Mouse (Mus musculus): ENCODE data around the gene Fgf9. TPM values are rescaled to one million over a fixed set of nuclear protein-coding genes. Genes with fewer than 3 reads are reported as not detected.

Gene Fgf9
- polyA plus RNA-seq (2014; fragmentation: Illumina TruSeq; extraction: RNeasy Lipid Tissue Mini Kit (QIAGEN cat#74804); ENCODE audit: low read depth, low replicate concordance), result 32.5 TPM

GRCm38 (mm10) chr14:58070481-58071119, at the start of gene Fgf9:
Gene Fgf9 (plus strand): TSS chr14:58070547.

Other genes with a start within 250 kb of the Fgf9 start
- 0.73 TPM for gene Ska3, start 244.4 kb upstream of the Fgf9 start, polyA plus RNA-seq (2014; fragmentation: Illumina TruSeq; extraction: RNeasy Lipid Tissue Mini Kit (QIAGEN cat#74804); ENCODE audit: low read depth, low replicate concordance)
- gene Mrpl57, start 244.3 kb upstream of the Fgf9 start, polyA plus RNA-seq (2014; fragmentation: Illumina TruSeq; extraction: RNeasy Lipid Tissue Mini Kit (QIAGEN cat#74804); ENCODE audit: low read depth, low replicate concordance), result 55.9 TPM
- gene Zdhhc20, start 180.3 kb upstream of the Fgf9 start, polyA plus RNA-seq (2014; fragmentation: Illumina TruSeq; extraction: RNeasy Lipid Tissue Mini Kit (QIAGEN cat#74804); ENCODE audit: low read depth, low replicate concordance), result 42.1 TPM
- 110 TPM for gene Micu2, start 71.3 kb upstream of the Fgf9 start, polyA plus RNA-seq (2014; fragmentation: Illumina TruSeq; extraction: RNeasy Lipid Tissue Mini Kit (QIAGEN cat#74804); ENCODE audit: low read depth, low replicate concordance)

All from kidney, adult 10 weeks (tissue).